Mouse (Mus musculus): ENCODE results near the gene Dnph1. TPM values are rescaled to one million over a fixed set of nuclear protein-coding genes. Genes with fewer than 3 reads are reported as not detected.

Dnph1 gene
- polyA plus RNA-seq, 2 experiments: 14.0 to 20.0 TPM

- 12% methylated on average over 8 of the region's 8 CpGs for WGBS (ENCODE audit: insufficient replicate concordance)
- Histone ChIP-seq H3K27me3 (ENCODE audit: control insufficient read depth, insufficient read depth, low read length) (peaks cover 25% of the 10 kb centered on the region), H3K4me3 (ENCODE audit: insufficient read depth in 1 of 2, low read depth in 2 of 2, low read length in 2 of 2) (no peak overlapping the region), H3K9me3 (ENCODE audit: control insufficient read depth, low read length) (no peaks in the 10 kb centered on the region), H3K9ac (replicated peaks) (no peak overlapping the region), H3K4me1 (replicated peaks; ENCODE audit: control insufficient read depth in 2 of 2, insufficient read depth in 2 of 2, low read length in 1 of 2) (peaks cover 0 to 2% of the 10 kb centered on the region in 2 experiments; a peak in 1 of 4 replicates), H3K36me3 (replicated peaks; ENCODE audit: control insufficient read depth, insufficient read depth, low read depth) (no peaks in the 10 kb centered on the region), H3K27ac (no peak overlapping the region), H3K4me2 (ENCODE audit: low read depth) (peak overlapping the region; percentile 32; the same call in 1 of the 2 replicates)
- ATAC-seq (ENCODE audit: insufficient read depth): no peak
- no peak for TF ChIP-seq EP300 (IDR thresholded peaks at IDR 0.05; ENCODE audit: low read depth)
- no peak for TF ChIP-seq CTCF (IDR thresholded peaks at IDR 0.05; ENCODE audit: low read depth)
- DNase-seq (ENCODE audit: low read depth in 3 of 3, low spot score in 3 of 3): no peak
Measured at GRCm38 (mm10) chr17:46461347-46461746, 35.2 kb upstream of the Dnph1 start.

DNA sequence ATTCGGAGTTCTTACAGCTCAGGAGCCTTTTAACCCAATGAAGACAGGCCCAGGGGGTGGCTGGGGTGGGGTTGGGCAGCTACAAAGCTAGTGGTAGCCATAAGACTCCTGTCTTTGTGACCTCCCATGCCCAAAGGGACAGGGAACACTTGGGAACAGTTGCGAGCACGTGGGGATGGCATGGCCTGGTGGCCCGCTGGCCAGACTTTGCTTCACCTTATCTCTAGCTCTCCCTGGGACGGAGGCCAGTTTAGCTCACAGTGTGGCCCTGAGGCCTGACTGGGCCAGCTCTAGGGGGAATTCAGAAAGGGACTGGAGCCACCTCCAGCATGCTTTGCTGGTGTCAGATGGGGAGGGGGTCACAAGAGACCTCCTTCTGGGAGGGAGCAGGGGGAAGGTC is 34.3 kb upstream of the Dnph1 start:
- Histone ChIP-seq H3K9ac (replicated peaks) (no peak overlapping the region), H3K27me3 (ENCODE audit: control insufficient read depth, insufficient read depth, low read length) (peaks cover 24% of the 10 kb centered on the region)
- no peak for DNase-seq (ENCODE audit: low read depth in 3 of 3, low spot score in 3 of 3)

DNA sequence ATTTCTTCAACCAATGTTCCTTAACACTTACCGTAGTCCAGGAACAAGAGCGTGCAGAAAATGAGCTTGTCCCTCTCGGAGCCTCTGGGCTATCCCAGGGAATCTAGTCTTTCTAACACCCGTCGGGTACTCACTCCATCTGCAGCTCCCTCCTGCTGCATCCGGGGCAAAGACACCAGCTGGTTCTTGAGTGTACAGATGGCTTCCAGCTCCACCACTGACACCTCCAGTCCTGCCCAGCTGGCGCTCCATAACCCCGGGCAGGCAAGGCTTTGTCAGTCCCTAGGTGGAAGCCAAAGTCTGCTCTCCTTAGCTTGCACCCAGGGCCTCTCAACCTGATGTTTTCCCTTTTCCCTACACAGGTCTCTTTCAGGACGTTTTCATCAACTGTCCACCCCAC is 28.7 kb upstream of the Dnph1 start:
- Histone ChIP-seq H3K27ac (no peak overlapping the region), H3K4me3 (ENCODE audit: insufficient read depth in 1 of 2, low read depth in 2 of 2, low read length in 2 of 2) (no peak overlapping the region), H3K9ac (replicated peaks) (no peak overlapping the region), H3K27me3 (ENCODE audit: control insufficient read depth, insufficient read depth, low read length) (no peaks in the 10 kb centered on the region), H3K9me3 (ENCODE audit: control insufficient read depth, low read length) (no peaks in the 10 kb centered on the region), H3K36me3 (replicated peaks; ENCODE audit: control insufficient read depth, insufficient read depth, low read depth) (no peaks in the 10 kb centered on the region), H3K4me2 (ENCODE audit: low read depth) (no peak overlapping the region), H3K4me1 (replicated peaks; ENCODE audit: control insufficient read depth in 2 of 2, insufficient read depth in 2 of 2, low read length in 1 of 2) (no peaks in the 10 kb centered on the region; a peak in 1 of 4 replicates)
- DNase-seq (ENCODE audit: low read depth in 3 of 3, low spot score in 3 of 3) (no peak), ATAC-seq (ENCODE audit: insufficient read depth) (no peak)
- TF ChIP-seq EP300 (IDR thresholded peaks at IDR 0.05; ENCODE audit: low read depth): no peak
- no peak for TF ChIP-seq CTCF (IDR thresholded peaks at IDR 0.05; ENCODE audit: low read depth)
- WGBS (ENCODE audit: insufficient replicate concordance): 64% methylated on average over 9 of the region's 9 CpGs

More for the DNA sequence above, 34.3 kb upstream of the Dnph1 start:
- H3K4me2 ChIP-seq (ENCODE audit: low read depth): no peak overlapping the region
- H3K9me3 ChIP-seq (ENCODE audit: control insufficient read depth, low read length): no peaks in the 10 kb centered on the region
- no peak overlapping the region for H3K4me3 ChIP-seq (ENCODE audit: insufficient read depth in 1 of 2, low read depth in 2 of 2, low read length in 2 of 2)
- WGBS (ENCODE audit: insufficient replicate concordance): 64% methylated on average over 5 of the region's 5 CpGs
- no peak for ATAC-seq (ENCODE audit: insufficient read depth)
- H3K27ac ChIP-seq: no peak overlapping the region
- TF ChIP-seq CTCF (IDR thresholded peaks at IDR 0.05; ENCODE audit: low read depth) (no peak), EP300 (IDR thresholded peaks at IDR 0.05; ENCODE audit: low read depth) (no peak)
- no peaks in the 10 kb centered on the region for H3K36me3 ChIP-seq (replicated peaks; ENCODE audit: control insufficient read depth, insufficient read depth, low read depth)
- peaks cover 0 to 2% of the 10 kb centered on the region in 2 experiments; a peak in 1 of 4 replicates for H3K4me1 ChIP-seq (replicated peaks; ENCODE audit: control insufficient read depth in 2 of 2, insufficient read depth in 2 of 2, low read length in 1 of 2)

DNA sequence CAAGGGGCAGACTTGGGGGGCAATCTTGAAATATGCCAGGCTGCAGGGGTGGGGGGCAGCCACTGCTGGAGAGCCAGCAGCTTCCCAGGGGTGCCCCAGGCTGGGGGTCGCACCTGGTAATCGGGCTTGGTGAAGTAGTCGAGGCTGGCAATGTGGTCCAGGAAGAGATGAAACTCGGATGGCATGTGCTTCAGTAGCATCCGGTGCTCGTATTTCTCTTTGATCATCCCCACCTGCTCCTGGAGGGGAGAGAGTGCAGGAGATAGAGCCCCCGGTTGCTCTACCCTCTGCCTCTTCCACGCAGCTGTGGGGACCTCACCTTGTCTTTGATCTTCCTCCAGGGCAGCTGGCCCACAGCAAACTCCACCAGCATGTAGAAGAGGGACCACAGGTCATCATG is 19.9 kb upstream of the Dnph1 start:
- 54% methylated on average over 8 of the region's 8 CpGs for WGBS (ENCODE audit: insufficient replicate concordance)
- no peaks in the 10 kb centered on the region for H3K4me1 ChIP-seq (replicated peaks; ENCODE audit: control insufficient read depth in 2 of 2, insufficient read depth in 2 of 2, low read length in 1 of 2)
- no peak for TF ChIP-seq EP300 (IDR thresholded peaks at IDR 0.05; ENCODE audit: low read depth)
- TF ChIP-seq CTCF (IDR thresholded peaks at IDR 0.05; ENCODE audit: low read depth): no peak
- H3K27ac ChIP-seq: no peak overlapping the region
- H3K9me3 ChIP-seq (ENCODE audit: control insufficient read depth, low read length): no peaks in the 10 kb centered on the region
- no peak overlapping the region for H3K4me3 ChIP-seq (ENCODE audit: insufficient read depth in 1 of 2, low read depth in 2 of 2, low read length in 2 of 2)
- ATAC-seq (ENCODE audit: insufficient read depth) (no peak), DNase-seq (ENCODE audit: low read depth in 3 of 3, low spot score in 3 of 3) (no peak)
- H3K9ac ChIP-seq (replicated peaks): no peak overlapping the region
- no peaks in the 10 kb centered on the region for H3K36me3 ChIP-seq (replicated peaks; ENCODE audit: control insufficient read depth, insufficient read depth, low read depth)
- no peak overlapping the region for H3K4me2 ChIP-seq (ENCODE audit: low read depth)
- H3K27me3 ChIP-seq (ENCODE audit: control insufficient read depth, insufficient read depth, low read length): no peaks in the 10 kb centered on the region

DNA sequence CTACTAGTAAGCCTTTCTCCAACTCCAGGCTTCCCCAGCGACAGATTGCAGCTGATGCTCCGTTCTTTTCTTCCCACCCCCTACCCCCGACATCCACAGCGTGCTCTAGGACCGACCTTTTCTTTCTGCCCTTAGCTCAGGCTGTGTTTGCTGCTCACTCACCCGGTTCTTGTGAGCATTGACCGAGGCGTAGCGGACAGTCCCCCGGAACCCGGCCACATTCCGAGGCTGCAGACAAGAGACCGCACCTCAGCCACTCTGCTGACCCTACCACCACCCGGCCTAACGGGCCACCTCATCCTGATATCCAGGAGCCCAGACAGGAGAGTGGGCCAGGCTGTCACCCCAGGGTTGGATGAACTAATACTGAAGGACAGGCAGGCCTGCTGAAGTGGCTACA is 19.2 kb upstream of the Dnph1 start:
- H3K9me3 ChIP-seq (ENCODE audit: control insufficient read depth, low read length): no peaks in the 10 kb centered on the region
- no peaks in the 10 kb centered on the region for H3K36me3 ChIP-seq (replicated peaks; ENCODE audit: control insufficient read depth, insufficient read depth, low read depth)
- no peaks in the 10 kb centered on the region for H3K27me3 ChIP-seq (ENCODE audit: control insufficient read depth, insufficient read depth, low read length)
- ATAC-seq (ENCODE audit: insufficient read depth): no peak
- no peaks in the 10 kb centered on the region for H3K4me1 ChIP-seq (replicated peaks; ENCODE audit: control insufficient read depth in 2 of 2, insufficient read depth in 2 of 2, low read length in 1 of 2)
- no peak overlapping the region for H3K4me3 ChIP-seq (ENCODE audit: insufficient read depth in 1 of 2, low read depth in 2 of 2, low read length in 2 of 2)
- no peak for DNase-seq (ENCODE audit: low read depth in 3 of 3, low spot score in 3 of 3)
- H3K4me2 ChIP-seq (ENCODE audit: low read depth): no peak overlapping the region
- no peak for TF ChIP-seq EP300 (IDR thresholded peaks at IDR 0.05; ENCODE audit: low read depth)
- TF ChIP-seq CTCF (IDR thresholded peaks at IDR 0.05; ENCODE audit: low read depth): no peak
- no peak overlapping the region for H3K9ac ChIP-seq (replicated peaks)
- 73% methylated on average over 15 of the region's 15 CpGs for WGBS (ENCODE audit: insufficient replicate concordance)
- no peak overlapping the region for H3K27ac ChIP-seq
